Mouse (Mus musculus) lung, postnatal 4 days (tissue): ENCODE measurements at regions not wholly inside any gene's neighbourhood (a gene's known extent, or its start where the extent isn't known, plus 50 kb on each side); places are given as distances from the start of the nearest gene placed in this dataset.

Experiments
- DNase-seq, 2 experiments: peaks; one replicate each; pipeline ENCODE4 v3.0.0; 2021

DNA sequence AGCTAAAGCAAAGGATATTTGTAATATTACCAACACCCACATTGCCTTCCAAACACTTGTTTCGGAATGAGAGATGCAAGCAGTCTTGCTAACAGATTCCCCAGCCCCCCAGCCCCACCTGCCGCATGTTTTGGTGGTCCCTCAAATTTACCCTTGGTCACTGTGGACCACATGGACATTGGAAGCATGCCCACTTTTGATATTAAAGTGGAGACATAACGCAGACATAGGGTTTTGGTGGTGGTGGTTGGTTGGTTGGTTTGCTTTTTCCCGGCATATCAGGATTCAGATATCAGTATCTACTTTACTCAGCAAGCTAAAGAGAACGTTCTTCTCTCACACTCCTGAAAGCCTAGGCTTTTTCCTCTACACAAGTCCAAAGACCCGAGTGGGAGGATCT lies 381.3 kb downstream of the Zfp536 start:
- DNase-seq, result no peak

DNA sequence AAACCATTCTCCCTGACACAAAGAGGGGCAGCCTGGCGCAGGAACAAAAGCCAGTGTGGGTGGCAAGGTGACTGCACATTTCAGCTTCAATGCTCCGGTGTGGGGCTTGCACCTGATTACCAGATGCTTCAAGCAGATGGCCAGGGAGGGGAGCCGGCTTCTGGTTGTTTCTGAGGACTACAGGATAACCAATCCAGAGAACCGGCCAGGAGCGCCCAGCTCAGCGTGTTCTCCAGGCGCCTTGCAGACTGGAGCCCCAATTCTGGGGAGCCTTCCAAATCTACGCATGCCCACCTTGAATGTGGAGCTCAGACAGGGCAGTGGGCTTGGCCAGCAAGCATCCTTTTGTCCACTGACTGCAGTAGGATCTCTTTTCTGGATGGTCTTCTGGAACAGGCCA lies 380.8 kb downstream of the Zfp536 start:
- no peak for DNase-seq

- no peak for DNase-seq
Measured at GRCm38 (mm10) chr7:37393071-37393470, 380.4 kb downstream of the Zfp536 start.

DNA sequence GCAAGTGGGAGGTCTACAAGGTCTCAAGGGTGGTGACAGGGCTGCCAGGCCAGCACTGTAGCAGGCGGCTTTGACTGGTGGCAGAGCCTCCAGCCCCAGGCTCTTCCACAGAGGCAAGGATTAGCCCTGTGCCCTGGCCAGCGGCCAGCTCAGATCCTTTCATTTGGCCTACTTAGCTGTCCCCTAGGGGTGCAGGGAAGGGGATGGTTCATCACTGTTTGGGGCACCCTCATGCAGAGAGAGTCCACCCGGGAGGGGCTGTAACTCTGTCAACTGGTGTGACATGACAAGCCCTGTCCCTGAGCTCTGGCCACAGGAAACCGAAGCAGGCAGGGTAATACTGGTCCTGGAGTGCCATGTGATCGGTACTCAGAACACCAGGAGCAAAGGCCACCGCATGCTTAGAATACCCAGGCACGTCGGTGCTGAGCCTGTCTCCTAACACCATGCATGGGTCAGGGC lies 378.4 kb downstream of the Zfp536 start:
- peak in 1 of 2 experiments; percentile 44 for DNase-seq

- no peak for DNase-seq
Measured at GRCm38 (mm10) chr7:37395881-37396513, 377.4 kb downstream of the Zfp536 start.

DNA sequence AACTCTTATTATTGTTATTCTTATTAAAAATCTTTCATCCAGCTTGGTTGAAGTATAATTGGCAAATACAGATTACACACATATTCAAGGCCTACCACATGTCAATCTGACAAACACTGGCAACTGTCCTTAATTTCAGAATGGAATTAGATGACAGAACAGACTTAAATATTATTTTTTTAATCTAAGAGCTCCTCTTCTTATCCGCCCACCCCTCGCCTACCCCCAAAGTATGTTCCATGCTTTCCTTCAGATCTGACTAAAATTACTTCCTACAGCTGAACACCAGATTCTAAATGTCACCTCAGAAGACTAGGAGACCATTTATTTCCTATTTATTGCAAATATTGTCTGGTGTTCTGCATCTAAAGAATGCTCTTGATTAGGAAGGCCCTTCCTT lies 370.0 kb downstream of the Zfp536 start:
- DNase-seq, result no peak

GRCm38 (mm10) chr7:37413350-37413749 lies 360.1 kb downstream of the Zfp536 start:
- no peak for DNase-seq

- no peak for DNase-seq
Measured at GRCm38 (mm10) chr7:37421704-37422103, 351.7 kb downstream of the Zfp536 start.
